Mouse (Mus musculus) kidney, postnatal 0 days (tissue): ENCODE results near the gene Rtbdn. TPM values are rescaled to one million over a fixed set of nuclear protein-coding genes. Genes with fewer than 3 reads are reported as not detected.

Source experiments
- ATAC-seq: fragments of 200-750 bp; cut with Nextera tagmentation; replicated peaks from 2 replicates; pipeline ENCODE4 v1.8.0; 2017; ENCODE audit warnings: low read depth, moderate number of reproducible peaks, moderate TSS enrichment, moderate library complexity; ENCODE audit not compliant: low FRiP score
- DNase-seq: peaks from one replicate; pipeline ENCODE4 v3.0.0-alpha.2; 2016; ENCODE audit warnings: low spot score
- H3K27ac ChIP-seq: fragments of 300-500 bp; sonication (generic); 2 replicates; pipeline ENCODE4 v1.5.1; 2014; ENCODE audit warnings: mild to moderate bottlenecking
- H3K27me3 ChIP-seq: fragments of 300-500 bp; sonication (generic); 2 replicates; pipeline ENCODE4 v1.6.1; 2014; ENCODE audit warnings: low read length, mixed read lengths; ENCODE audit not compliant: insufficient read depth
- H3K36me3 ChIP-seq: fragments of 300-500 bp; sonication (generic); 2 replicates; pipeline ENCODE4 v1.6.1; 2014; ENCODE audit warnings: low read length, mixed read lengths; ENCODE audit not compliant: insufficient read depth
- H3K4me1 ChIP-seq: fragments of 300-500 bp; sonication (generic); replicated peaks from 2 replicates; pipeline ENCODE4 v1.6.1; 2014; ENCODE audit warnings: antibody characterized with exemption, low read length, mixed read lengths; ENCODE audit not compliant: insufficient read depth
- H3K4me2 ChIP-seq: fragments of 300-500 bp; sonication (generic); 2 replicates; pipeline ENCODE4 v1.6.1; 2014; ENCODE audit warnings: mild to moderate bottlenecking, low read length, moderate library complexity, mixed read lengths
- H3K4me3 ChIP-seq: fragments of 300-500 bp; sonication (generic); replicated peaks from 2 replicates; pipeline ENCODE4 v1.5.1; 2014; ENCODE audit warnings: low read depth, low read length
- H3K9ac ChIP-seq: fragments of 300-500 bp; sonication (generic); 2 replicates; pipeline ENCODE4 v1.6.1; 2014; ENCODE audit warnings: low read depth, low read length
- H3K9me3 ChIP-seq: fragments of 300-500 bp; sonication (generic); replicated peaks from 2 replicates; pipeline ENCODE4 v1.6.1; 2016; ENCODE audit warnings: low read length, inconsistent platforms, mixed read lengths
- CTCF ChIP-seq: IDR thresholded peaks from 2 replicates; pipeline ENCODE4 v1.5.1; 2016; ENCODE audit warnings: antibody characterized with exemption, low read depth, mild to moderate bottlenecking, moderate library complexity
- WGBS: fragments of 180-500 bp; shearing (Covaris S2); extraction: QIAGEN DNeasy Blood & Tissue Kit; methylation state at CpG from one replicate; pipeline ENCODE4 v1.1.7; 2014; 5-methylcytosine and 5-hydroxymethylcytosine counted together
- polyA plus RNA-seq: library from polyadenylated mRNA; unstranded; fragments of >200 nt; fragmentation: Nextera tagmentation; extraction: Ambion mirVana; gene quantifications from 2 replicates; pipeline ENCODE4 v1.2.1, GENCODE M21; 2015

The Rtbdn gene
- polyA plus RNA-seq, 1 experiment from 2014 or later, result 0.09 TPM

GRCm38 (mm10) chr8:84984294-84985048, 37.7 kb downstream of the Rtbdn start:
- ATAC-seq (no peak; the same call in 1 of the 2 replicates), DNase-seq (no peak)
- 0 out of 2 replicates have a peak overlapping the region, but pooled peaks have one; percentile 45 for H3K4me3 ChIP-seq
- peak overlapping the region; percentile 62; the same call in 1 of the 2 replicates for H3K9ac ChIP-seq
- no peak for TF ChIP-seq CTCF
- peaks cover 56% of the 10 kb centered on the region for H3K4me1 ChIP-seq
- H3K9me3 ChIP-seq, result no peaks in the 10 kb centered on the region
- no peaks in the 10 kb centered on the region for H3K36me3 ChIP-seq
- WGBS, result 5% methylated on average over 16 of the region's 16 CpGs
- peak overlapping the region; percentile 99 for H3K4me2 ChIP-seq
- H3K27me3 ChIP-seq, result no peaks in the 10 kb centered on the region
- H3K27ac ChIP-seq, result peak overlapping the region; percentile 91

- Histone ChIP-seq H3K4me2 (peak overlapping the region; percentile 99), H3K9ac (peak overlapping the region; percentile 62), H3K9me3 (no peaks in the 10 kb centered on the region), H3K4me1 (peaks cover 53% of the 10 kb centered on the region), H3K4me3 (peak overlapping the region; percentile 45), H3K36me3 (no peaks in the 10 kb centered on the region), H3K27me3 (no peaks in the 10 kb centered on the region), H3K27ac (peak overlapping the region; percentile 91)
- no peak for TF ChIP-seq CTCF
- WGBS, result 0% methylated on average over 23 of the region's 23 CpGs
- ATAC-seq (no peak), DNase-seq (peak; percentile 52)
These were observed 38.4 kb downstream of the Rtbdn start for GRCm38 (mm10) chr8:84985049-84985683.

GRCm38 (mm10) chr8:84985684-84986378, 39.0 kb downstream of the Rtbdn start:
- no peak for TF ChIP-seq CTCF
- Histone ChIP-seq H3K9me3 (no peaks in the 10 kb centered on the region), H3K4me1 (peaks cover 49% of the 10 kb centered on the region), H3K4me2 (peak overlapping the region; percentile 99), H3K27ac (peak overlapping the region; percentile 91), H3K36me3 (no peaks in the 10 kb centered on the region), H3K27me3 (no peaks in the 10 kb centered on the region), H3K4me3 (peak overlapping the region; percentile 45), H3K9ac (peak overlapping the region; percentile 62)
- peak; percentile 23 for ATAC-seq
- WGBS, result under 1% methylated on average over 53 of the region's 53 CpGs
- DNase-seq, result peak; percentile 85

DNA sequence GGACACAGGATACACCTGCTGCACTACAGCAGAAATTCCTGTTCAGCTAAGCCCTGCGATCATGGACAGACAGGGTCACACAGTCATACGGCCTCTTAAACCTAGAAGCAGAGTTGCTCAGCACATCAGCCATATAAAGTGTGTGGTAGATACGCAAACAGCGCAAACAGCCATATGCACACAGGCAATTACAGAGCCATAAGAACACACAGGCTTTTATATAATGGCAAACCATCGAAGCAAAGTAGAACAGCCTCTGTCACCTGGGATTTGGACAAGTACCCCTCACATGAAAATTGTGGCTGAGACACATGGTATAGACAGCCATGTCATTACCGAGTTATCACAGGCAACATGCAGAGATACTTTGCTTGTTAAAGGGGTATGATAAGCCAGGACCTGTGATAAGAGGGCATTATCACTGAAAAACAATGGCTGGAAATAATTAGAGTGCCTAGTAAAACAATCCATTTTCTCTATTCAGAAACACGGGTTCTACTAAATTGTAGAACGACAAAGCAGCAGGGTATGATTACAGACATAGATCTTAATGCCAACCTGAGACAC, 39.7 kb downstream of the Rtbdn start:
- peaks cover 49% of the 10 kb centered on the region for H3K4me1 ChIP-seq
- H3K9ac ChIP-seq, result peak overlapping the region; percentile 62; the same call in 1 of the 2 replicates
- no peak for DNase-seq
- peak overlapping the region; percentile 45 for H3K4me3 ChIP-seq
- no peaks in the 10 kb centered on the region for H3K9me3 ChIP-seq
- WGBS, result 38% methylated on average over 8 of the region's 8 CpGs
- TF ChIP-seq CTCF, result no peak
- no peaks in the 10 kb centered on the region for H3K27me3 ChIP-seq
- H3K27ac ChIP-seq, result peak overlapping the region; percentile 91
- no peaks in the 10 kb centered on the region for H3K36me3 ChIP-seq
- ATAC-seq, result no peak
- H3K4me2 ChIP-seq, result peak overlapping the region; percentile 99

- no peak for TF ChIP-seq CTCF
- no peak for DNase-seq
- H3K9me3 ChIP-seq, result no peaks in the 10 kb centered on the region
- H3K27ac ChIP-seq, result no peak overlapping the region
- ATAC-seq, result no peak
- 81% methylated on average over 5 of the region's 5 CpGs for WGBS
- H3K4me1 ChIP-seq, result peaks cover 40% of the 10 kb centered on the region
- H3K9ac ChIP-seq, result no peak overlapping the region
- no peak overlapping the region for H3K4me3 ChIP-seq
- no peaks in the 10 kb centered on the region for H3K27me3 ChIP-seq
- no peak overlapping the region for H3K4me2 ChIP-seq
- no peaks in the 10 kb centered on the region for H3K36me3 ChIP-seq
These were observed 40.6 kb downstream of the Rtbdn start for GRCm38 (mm10) chr8:84987388-84987787.

- no peaks in the 10 kb centered on the region for H3K9me3 ChIP-seq
- H3K27me3 ChIP-seq, result no peaks in the 10 kb centered on the region
- no peak for TF ChIP-seq CTCF
- ATAC-seq (no peak), DNase-seq (no peak)
- peaks cover 38% of the 10 kb centered on the region for H3K4me1 ChIP-seq
- 68% methylated on average over 2 of the region's 2 CpGs for WGBS
- no peak overlapping the region for H3K9ac ChIP-seq
- no peaks in the 10 kb centered on the region for H3K36me3 ChIP-seq
- no peak overlapping the region for H3K4me3 ChIP-seq
- H3K27ac ChIP-seq, result no peak overlapping the region
- H3K4me2 ChIP-seq, result no peak overlapping the region
These were observed 41.1 kb downstream of the Rtbdn start for GRCm38 (mm10) chr8:84987903-84988302.
